Mouse (Mus musculus) thymus, postnatal 10 days (tissue): ENCODE results near the gene Mkln1.

Source experiments
- DNase-seq, 2 experiments: peaks; one replicate each; pipeline ENCODE4 v3.0.0; 2021; ENCODE audit warnings: low spot score in 2 of 2

Gene Mkln1

GRCm38 (mm10) chr6:31398431-31399205, at the start of gene Mkln1:
TSS of gene Mkln1 (plus strand) at chr6:31398735.
- peak; percentile 75 to 85 for DNase-seq

- no peak for DNase-seq
Measured at GRCm38 (mm10) chr6:31356444-31357191, 41.9 kb upstream of the Mkln1 start.

GRCm38 (mm10) chr6:31357286-31357685, 41.2 kb upstream of the Mkln1 start:
- DNase-seq: no peak

GRCm38 (mm10) chr6:31362617-31363016, 35.9 kb upstream of the Mkln1 start:
- DNase-seq: no peak

DNA sequence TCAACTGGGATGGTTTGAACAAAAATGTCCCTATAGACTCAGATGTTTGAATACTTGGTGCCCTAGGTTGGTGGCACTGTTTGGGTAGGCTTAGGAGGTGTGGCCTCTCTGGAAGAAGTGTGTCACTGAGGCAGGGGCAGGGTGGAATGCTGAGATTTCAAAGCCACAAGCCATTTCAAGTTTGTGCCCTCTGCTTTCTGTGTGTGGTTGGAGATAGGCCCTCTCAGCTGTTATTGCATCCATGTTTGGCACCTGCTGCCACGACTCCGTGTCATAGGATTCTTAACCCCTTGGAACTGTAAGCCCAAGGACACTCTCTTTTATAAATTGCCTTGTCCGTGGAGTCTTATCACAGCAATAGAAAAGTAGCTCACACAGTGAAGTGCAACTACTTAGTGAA, 34.1 kb upstream of the Mkln1 start:
- DNase-seq: no peak

GRCm38 (mm10) chr6:31367947-31368346, 30.6 kb upstream of the Mkln1 start:
- DNase-seq: no peak

- no peak for DNase-seq
Measured at GRCm38 (mm10) chr6:31368559-31368958, 30.0 kb upstream of the Mkln1 start.

GRCm38 (mm10) chr6:31369875-31370274, 28.7 kb upstream of the Mkln1 start:
- DNase-seq: peak in 1 of 2 experiments; percentile 14

GRCm38 (mm10) chr6:31370550-31371061, 27.9 kb upstream of the Mkln1 start:
- no peak for DNase-seq

- DNase-seq: no peak
Measured at GRCm38 (mm10) chr6:31371140-31371539, 27.4 kb upstream of the Mkln1 start.

DNA sequence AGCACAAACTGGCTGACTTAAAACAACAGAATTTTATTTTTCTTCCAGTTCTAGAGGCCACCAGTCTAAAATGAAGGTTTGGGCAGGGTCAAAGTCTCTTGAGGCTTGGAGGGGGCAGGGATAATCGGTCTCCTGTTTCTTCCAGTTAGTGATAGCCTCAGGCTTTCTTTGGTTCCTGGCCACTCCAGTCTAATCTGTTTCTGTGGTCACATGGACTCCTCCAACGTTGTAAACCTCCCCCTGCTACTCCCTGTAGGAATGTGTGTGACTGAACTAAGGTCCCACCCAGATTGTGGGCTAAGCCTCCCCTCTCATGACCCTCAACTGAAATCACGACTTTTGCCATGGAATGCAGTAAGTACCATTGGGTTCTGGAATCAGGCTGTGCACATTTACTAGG, 25.9 kb upstream of the Mkln1 start:
- DNase-seq: no peak

DNA sequence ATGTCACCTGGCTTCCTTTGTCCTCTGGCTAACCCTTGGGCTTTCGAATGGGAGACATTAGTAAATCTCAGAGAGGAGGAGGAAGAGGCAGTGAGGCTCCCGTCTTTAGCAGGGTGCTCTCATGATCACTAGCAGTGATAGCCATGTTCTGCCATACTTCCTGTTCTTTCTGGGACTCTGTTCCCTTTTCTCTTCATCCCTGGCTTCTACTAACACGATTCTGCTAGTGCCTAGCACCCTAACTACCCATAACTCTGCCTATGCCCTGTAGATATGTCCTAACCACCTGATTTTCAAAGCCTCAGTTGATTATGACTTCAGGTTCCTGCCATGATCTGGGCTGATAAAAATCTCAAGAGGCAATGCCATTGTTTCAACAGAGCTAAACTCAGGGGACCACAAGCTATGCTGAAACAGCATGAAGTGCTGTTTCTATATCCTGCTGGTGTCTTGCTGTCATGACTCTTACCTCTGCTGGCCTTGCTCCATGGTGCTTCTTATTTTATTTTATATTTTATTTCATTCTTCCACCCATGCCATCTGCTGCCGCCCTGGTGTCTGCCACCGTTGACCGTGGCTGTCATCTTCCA, 25.4 kb upstream of the Mkln1 start:
- DNase-seq: no peak

GRCm38 (mm10) chr6:31382989-31383388, 15.5 kb upstream of the Mkln1 start:
- no peak for DNase-seq

- DNase-seq: no peak
Measured at GRCm38 (mm10) chr6:31384794-31385193, 13.7 kb upstream of the Mkln1 start.

DNA sequence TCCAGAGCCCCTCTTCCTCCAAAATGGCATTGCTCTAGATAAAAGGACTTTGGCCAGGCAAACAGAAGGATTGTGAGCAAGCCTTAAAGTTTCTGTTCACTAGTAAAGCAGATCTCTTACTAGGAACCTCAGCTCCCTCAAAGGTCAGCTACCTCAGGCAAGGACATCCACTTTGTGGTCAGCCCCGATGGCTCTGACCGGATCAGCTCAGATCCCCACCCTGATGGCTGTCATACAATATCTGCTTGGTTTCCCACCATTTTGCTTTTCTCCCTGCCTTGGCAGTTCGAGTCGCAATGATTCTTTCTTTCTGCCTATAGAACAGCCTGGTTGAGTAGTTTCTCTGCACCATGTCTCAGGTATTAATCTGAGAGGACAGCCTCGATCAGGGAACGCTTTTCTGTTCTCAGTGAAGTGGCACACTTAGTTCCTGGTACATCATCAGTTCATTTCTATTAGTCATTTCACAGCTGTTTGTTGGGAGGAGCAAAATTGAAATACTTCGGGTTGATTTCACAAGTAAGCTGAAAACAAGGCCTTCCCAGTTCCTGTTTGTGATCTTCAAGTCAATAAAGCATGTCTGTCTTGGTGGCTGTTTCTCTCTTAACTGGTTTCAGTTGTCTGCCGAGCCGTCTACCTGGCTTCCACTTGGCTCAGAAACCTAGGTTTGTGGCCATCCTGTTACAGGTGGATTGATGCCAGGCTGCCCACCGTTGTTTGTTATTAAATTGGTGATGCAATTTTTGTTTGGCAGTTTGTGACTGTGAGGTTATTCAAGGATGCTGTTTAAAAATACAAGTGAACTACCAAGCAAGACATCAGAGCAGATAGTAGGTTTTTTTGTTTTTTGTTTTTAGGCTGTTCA, 13.0 kb upstream of the Mkln1 start:
- DNase-seq: no peak

- no peak for DNase-seq
Measured at GRCm38 (mm10) chr6:31389716-31390115, 8.8 kb upstream of the Mkln1 start.

DNA sequence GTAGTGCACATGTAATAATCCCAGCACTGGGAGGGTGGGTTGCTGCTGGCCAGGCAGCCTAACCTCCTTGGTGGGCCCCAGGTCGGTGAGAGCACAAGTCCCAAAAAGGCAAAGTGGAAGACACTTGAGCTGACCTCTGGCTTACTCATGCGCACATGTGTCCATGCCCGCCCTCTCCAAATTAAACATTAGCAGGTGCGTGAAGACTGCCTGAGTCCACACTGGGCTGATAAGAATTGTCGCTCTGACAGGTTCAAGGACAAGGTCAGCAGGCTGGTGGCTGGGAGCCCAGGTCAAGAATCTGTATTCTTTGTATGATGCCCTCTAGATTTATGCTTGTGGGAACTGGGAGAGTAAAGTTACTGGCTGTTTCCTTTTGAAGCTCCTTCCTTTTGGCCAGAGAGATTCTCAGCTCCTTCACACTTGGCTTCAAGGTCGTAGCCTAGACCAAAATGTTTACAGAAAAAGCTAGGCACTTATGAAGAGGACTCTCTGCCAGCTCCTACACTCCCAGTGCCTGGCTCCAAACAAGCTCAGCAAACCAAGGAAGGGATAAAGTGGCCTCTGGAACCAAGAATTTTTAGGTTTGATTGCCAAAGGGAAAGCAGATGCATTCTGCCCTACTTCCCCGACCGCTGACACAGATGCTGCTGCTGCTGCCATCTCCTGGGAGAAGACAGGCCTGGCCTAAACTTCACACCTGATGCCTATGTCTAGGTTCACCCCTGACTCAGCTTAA, 8.1 kb upstream of the Mkln1 start:
- peak in 1 of 2 experiments; percentile 11 for DNase-seq

GRCm38 (mm10) chr6:31392871-31393270, 5.7 kb upstream of the Mkln1 start:
- DNase-seq: no peak

DNA sequence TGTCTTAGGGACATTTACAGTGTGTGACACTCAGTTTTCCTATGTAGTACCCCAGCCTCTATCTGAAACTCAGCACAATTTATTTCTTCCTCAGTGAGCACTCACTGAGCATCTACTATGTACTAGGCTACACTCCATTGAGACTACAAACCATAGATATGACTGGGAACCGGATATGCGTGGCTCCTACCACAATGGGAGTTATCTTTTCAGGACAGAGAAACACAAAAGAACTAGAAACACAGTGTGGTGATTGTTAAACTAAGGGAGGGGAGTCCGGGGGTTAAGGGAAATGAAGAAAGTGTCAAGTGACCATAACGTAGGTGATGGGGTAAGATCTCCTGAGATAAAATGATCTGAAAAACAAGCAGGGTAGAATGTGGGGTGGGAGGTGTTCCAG, 2.4 kb upstream of the Mkln1 start:
- DNase-seq: no peak

- DNase-seq: no peak
Measured at GRCm38 (mm10) chr6:31397308-31397707, 1.2 kb upstream of the Mkln1 start.
